Mouse (Mus musculus) erythroblast, embryonic 14.5 days (primary cell): ENCODE results near the gene Ube4b.

ENCODE experiments used
- GATA1 ChIP-seq: IDR thresholded peaks from 2 replicates; pipeline ENCODE4 v1.6.1; 2012; ENCODE audit warnings: low read length, inconsistent platforms, mixed read lengths
- TAL1 ChIP-seq: IDR thresholded peaks from 3 replicates; pipeline ENCODE4 v1.6.1; 2012; ENCODE audit warnings: low read length, inconsistent platforms, mixed read lengths

- TF ChIP-seq GATA1 (no peak), TAL1 (no peak)
Observed at GRCm38 (mm10) chr4:149405713-149406443, 20.7 kb downstream of the Ube4b start.
